Mouse (Mus musculus): ENCODE measurements around the gene Zfp553.

DNA sequence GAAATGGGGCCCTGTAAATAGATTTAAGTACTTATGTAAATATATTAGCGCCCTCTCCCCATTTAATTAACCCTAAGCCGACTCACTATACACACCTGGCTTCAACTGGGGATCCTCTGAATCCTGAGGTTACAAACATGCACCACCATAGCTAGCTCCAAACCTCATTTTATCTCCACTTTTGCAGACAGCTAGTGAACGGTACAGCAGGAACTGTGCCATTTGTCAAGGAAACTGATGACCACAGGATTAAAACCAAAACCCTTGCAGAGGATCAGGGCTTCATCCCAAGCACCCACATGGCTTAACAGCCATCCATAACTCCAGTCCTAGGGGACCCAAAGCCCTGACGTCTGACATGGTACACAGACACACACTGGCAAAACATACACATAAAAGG, 22.1 kb downstream of the Zfp553 start:
- TF ChIP-seq CTCF (IDR thresholded peaks at IDR 0.05; ENCODE audit: low read depth, low read length) (no peak), POLR2A (IDR thresholded peaks at IDR 0.05; ENCODE audit: borderline replicate concordance, low read depth, low read length) (no peak)

Measured in bone marrow macrophage, adult 2 months (primary cell).